Mouse (Mus musculus): Measurements from ENCODE around the gene Man2a2. TPM values are rescaled to one million over a fixed set of nuclear protein-coding genes. Genes with fewer than 3 reads are reported as not detected.

The Man2a2 gene
- polyA plus RNA-seq, 1 experiment: 30.2 TPM

GRCm38 (mm10) chr7:80317439-80318115 is 53.6 kb downstream of the Man2a2 start:
- WGBS: 71% methylated on average over 1 of the region's 1 CpGs
- H3K27ac ChIP-seq (ENCODE audit: insufficient read depth, low read depth, low read length): no peak overlapping the region
- TF ChIP-seq POLR2A (IDR thresholded peaks at IDR 0.05; ENCODE audit: low read depth, low read length) (no peak), CTCF (IDR thresholded peaks at IDR 0.05; ENCODE audit: extremely low read depth, insufficient read length, insufficient replicate concordance, low read depth, low read length) (no peak)
- no peaks in the 10 kb centered on the region for H3K4me1 ChIP-seq (ENCODE audit: control insufficient read depth, insufficient read depth, insufficient read length, low read length)
- H3K4me3 ChIP-seq (ENCODE audit: low read depth, low read length): no peak overlapping the region
- H3K27me3 ChIP-seq (ENCODE audit: control insufficient read depth, insufficient read depth, low read length): no peaks in the 10 kb centered on the region
- peaks cover 27% of the 10 kb centered on the region for H3K36me3 ChIP-seq (ENCODE audit: control insufficient read depth, insufficient read depth, low read length)

GRCm38 (mm10) chr7:80315733-80316132 is 55.4 kb downstream of the Man2a2 start:
- no peak for TF ChIP-seq CTCF (IDR thresholded peaks at IDR 0.05; ENCODE audit: extremely low read depth, insufficient read length, insufficient replicate concordance, low read depth, low read length)
- WGBS: 79% methylated on average over 2 of the region's 2 CpGs
- peaks cover 34% of the 10 kb centered on the region for H3K36me3 ChIP-seq (ENCODE audit: control insufficient read depth, insufficient read depth, low read length)
- H3K27me3 ChIP-seq (ENCODE audit: control insufficient read depth, insufficient read depth, low read length): no peaks in the 10 kb centered on the region
- H3K27ac ChIP-seq (ENCODE audit: insufficient read depth, low read depth, low read length): no peak overlapping the region
- H3K4me3 ChIP-seq (ENCODE audit: low read depth, low read length): no peak overlapping the region
- no peaks in the 10 kb centered on the region for H3K4me1 ChIP-seq (ENCODE audit: control insufficient read depth, insufficient read depth, insufficient read length, low read length)

- WGBS: 82% methylated on average over 7 of the region's 7 CpGs
- no peak overlapping the region for H3K27ac ChIP-seq (ENCODE audit: insufficient read depth, low read depth, low read length)
- H3K36me3 ChIP-seq (ENCODE audit: control insufficient read depth, insufficient read depth, low read length): peaks cover 40% of the 10 kb centered on the region
- TF ChIP-seq POLR2A (IDR thresholded peaks at IDR 0.05; ENCODE audit: low read depth, low read length): no peak
- TF ChIP-seq CTCF (IDR thresholded peaks at IDR 0.05; ENCODE audit: extremely low read depth, insufficient read length, insufficient replicate concordance, low read depth, low read length): no peak
- no peaks in the 10 kb centered on the region for H3K4me1 ChIP-seq (ENCODE audit: control insufficient read depth, insufficient read depth, insufficient read length, low read length)
- no peaks in the 10 kb centered on the region for H3K27me3 ChIP-seq (ENCODE audit: control insufficient read depth, insufficient read depth, low read length)
- H3K4me3 ChIP-seq (ENCODE audit: low read depth, low read length): no peak overlapping the region
These were observed 60.4 kb downstream of the Man2a2 start for GRCm38 (mm10) chr7:80310771-80311170.

GRCm38 (mm10) chr7:80307766-80308165 is 63.4 kb downstream of the Man2a2 start:
- WGBS: 73% methylated on average over 3 of the region's 3 CpGs
- Histone ChIP-seq H3K4me3 (ENCODE audit: low read depth, low read length) (no peak overlapping the region), H3K36me3 (ENCODE audit: control insufficient read depth, insufficient read depth, low read length) (peaks cover 41% of the 10 kb centered on the region), H3K27ac (ENCODE audit: insufficient read depth, low read depth, low read length) (no peak overlapping the region), H3K4me1 (ENCODE audit: control insufficient read depth, insufficient read depth, insufficient read length, low read length) (no peaks in the 10 kb centered on the region), H3K27me3 (ENCODE audit: control insufficient read depth, insufficient read depth, low read length) (no peaks in the 10 kb centered on the region)
- TF ChIP-seq CTCF (IDR thresholded peaks at IDR 0.05; ENCODE audit: extremely low read depth, insufficient read length, insufficient replicate concordance, low read depth, low read length): no peak
- no peak for TF ChIP-seq POLR2A (IDR thresholded peaks at IDR 0.05; ENCODE audit: low read depth, low read length)

- peaks cover 8% of the 10 kb centered on the region; the same call in 1 of the 2 replicates for H3K4me1 ChIP-seq (ENCODE audit: control insufficient read depth, insufficient read depth, insufficient read length, low read length)
- WGBS: 89% methylated on average over 2 of the region's 2 CpGs
- H3K27ac ChIP-seq (ENCODE audit: insufficient read depth, low read depth, low read length): no peak overlapping the region
- H3K27me3 ChIP-seq (ENCODE audit: control insufficient read depth, insufficient read depth, low read length): no peaks in the 10 kb centered on the region
- TF ChIP-seq POLR2A (IDR thresholded peaks at IDR 0.05; ENCODE audit: low read depth, low read length) (no peak), CTCF (IDR thresholded peaks at IDR 0.05; ENCODE audit: extremely low read depth, insufficient read length, insufficient replicate concordance, low read depth, low read length) (0 out of 2 replicates have a peak, but pooled peaks have one; percentile 11)
- H3K36me3 ChIP-seq (ENCODE audit: control insufficient read depth, insufficient read depth, low read length): peaks cover 25% of the 10 kb centered on the region
- no peak overlapping the region for H3K4me3 ChIP-seq (ENCODE audit: low read depth, low read length)
These were observed 69.7 kb downstream of the Man2a2 start for GRCm38 (mm10) chr7:80301522-80301921.

GRCm38 (mm10) chr7:80299568-80299967 is 71.6 kb downstream of the Man2a2 start:
- WGBS: 17% methylated on average over 3 of the region's 3 CpGs
- peak overlapping the region; percentile 33 for H3K4me3 ChIP-seq (ENCODE audit: low read depth, low read length)
- peaks cover 13% of the 10 kb centered on the region for H3K36me3 ChIP-seq (ENCODE audit: control insufficient read depth, insufficient read depth, low read length)
- peaks cover 8% of the 10 kb centered on the region; the same call in 1 of the 2 replicates for H3K4me1 ChIP-seq (ENCODE audit: control insufficient read depth, insufficient read depth, insufficient read length, low read length)
- no peaks in the 10 kb centered on the region for H3K27me3 ChIP-seq (ENCODE audit: control insufficient read depth, insufficient read depth, low read length)
- peak overlapping the region; percentile 59 for H3K27ac ChIP-seq (ENCODE audit: insufficient read depth, low read depth, low read length)
- no peak for TF ChIP-seq POLR2A (IDR thresholded peaks at IDR 0.05; ENCODE audit: low read depth, low read length)
- TF ChIP-seq CTCF (IDR thresholded peaks at IDR 0.05; ENCODE audit: extremely low read depth, insufficient read length, insufficient replicate concordance, low read depth, low read length): no peak

Other genes with a start within 250 kb of the Man2a2 start
- gene Sema4b, start 184.5 kb downstream of the Man2a2 start, polyA plus RNA-seq (2012; rRNA removed): 47.9 and 84.4 TPM in 2 replicates
- 318 and 530 TPM in 2 replicates for gene Cib1, start 138.6 kb downstream of the Man2a2 start, polyA plus RNA-seq (2012; rRNA removed)
- gene Gdpgp1, start 138.5 kb downstream of the Man2a2 start, polyA plus RNA-seq (2012; rRNA removed): 2.3 and 3.2 TPM in 2 replicates
- gene Ttll13, start 125.0 kb downstream of the Man2a2 start, polyA plus RNA-seq (2012; rRNA removed): 0.05 and 0.08 TPM in 2 replicates
- 8.9 and 12.3 TPM in 2 replicates for gene Ngrn, start 110.2 kb downstream of the Man2a2 start, polyA plus RNA-seq (2012; rRNA removed)
- 8.8 and 17.8 TPM in 2 replicates for gene Vps33b, start 101.7 kb downstream of the Man2a2 start, polyA plus RNA-seq (2012; rRNA removed)
- gene Prc1, start 76.9 kb downstream of the Man2a2 start, polyA plus RNA-seq (2012; rRNA removed): 6.6 and 15.0 TPM in 2 replicates
- 3.0 and 3.3 TPM in 2 replicates for gene Rccd1, start 46.9 kb downstream of the Man2a2 start, polyA plus RNA-seq (2012; rRNA removed)
- gene Unc45a, start 30.4 kb downstream of the Man2a2 start, polyA plus RNA-seq (2012; rRNA removed): 37.1 and 66.6 TPM in 2 replicates
- 5.2 and 7.2 TPM in 2 replicates for gene Hddc3, start 28.3 kb downstream of the Man2a2 start, polyA plus RNA-seq (2012; rRNA removed)
- gene Fes, start 16.6 kb upstream of the Man2a2 start, polyA plus RNA-seq (2012; rRNA removed): 15.2 and 16.6 TPM in 2 replicates
- gene Furin, start 34.1 kb upstream of the Man2a2 start, polyA plus RNA-seq (2012; rRNA removed): 75.2 and 117 TPM in 2 replicates
- 0.23 and 1.4 TPM in 2 replicates for gene Blm, start 163.7 kb upstream of the Man2a2 start, polyA plus RNA-seq (2012; rRNA removed)

Measured in small intestine, adult 2 months (tissue).